Mouse (Mus musculus) hindbrain, embryonic 13.5 days (tissue): ENCODE data around the gene Cyp3a11. TPM values are rescaled to one million over a fixed set of nuclear protein-coding genes. Genes with fewer than 3 reads are reported as not detected.

ENCODE experiments used
- polyA plus RNA-seq: library from polyadenylated mRNA; unstranded; fragments of >200 nt; fragmentation: Nextera tagmentation; extraction: Ambion mirVana; gene quantifications from 2 replicates; pipeline ENCODE4 v1.2.1, GENCODE M21; 2015

Cyp3a11 gene
- polyA plus RNA-seq, 1 experiment from 2014 or later = not detected

Other genes with a start within 250 kb of the Cyp3a11 start
- not detected in 2 replicates for gene Cyp3a41a, start 159.8 kb downstream of the Cyp3a11 start, polyA plus RNA-seq
- gene Cyp3a44, start 74.1 kb downstream of the Cyp3a11 start, polyA plus RNA-seq = not detected in 2 replicates
- gene Cyp3a25, start 129.7 kb upstream of the Cyp3a11 start, polyA plus RNA-seq = not detected in 2 replicates
- gene Cyp3a59, start 199.3 kb upstream of the Cyp3a11 start, polyA plus RNA-seq = not detected in 2 replicates